Mouse (Mus musculus) limb, embryonic 13.5 days (tissue): ENCODE measurements at regions not wholly inside any gene's neighbourhood (a gene's known extent, or its start where the extent isn't known, plus 50 kb on each side); places are given as distances from the start of the nearest gene placed in this dataset.

Source experiments
- ATAC-seq: fragments of 200-750 bp; cut with Nextera tagmentation; 2 replicates; pipeline ENCODE4 v1.8.0; 2017; ENCODE audit warnings: low read depth, moderate number of reproducible peaks, moderate TSS enrichment; ENCODE audit not compliant: low FRiP score
- H3K27ac ChIP-seq: fragments of 300-500 bp; sonication (generic); 2 replicates; pipeline ENCODE4 v1.5.1; 2015; ENCODE audit warnings: inconsistent platforms, mild to moderate bottlenecking, moderate library complexity
- H3K27me3 ChIP-seq: fragments of 300-500 bp; sonication (generic); 2 replicates; pipeline ENCODE4 v1.6.1; 2015; ENCODE audit warnings: mild to moderate bottlenecking, inconsistent platforms
- H3K36me3 ChIP-seq: fragments of 300-500 bp; sonication (generic); 2 replicates; pipeline ENCODE4 v1.6.1; 2015; ENCODE audit warnings: inconsistent platforms, mild to moderate bottlenecking, moderate library complexity
- H3K4me1 ChIP-seq: fragments of 300-500 bp; sonication (generic); 2 replicates; pipeline ENCODE4 v1.6.1; 2015; ENCODE audit warnings: inconsistent platforms
- H3K4me2 ChIP-seq: fragments of 300-500 bp; sonication (generic); replicated peaks from 2 replicates; pipeline ENCODE4 v1.6.1; 2015; ENCODE audit warnings: inconsistent platforms, mild to moderate bottlenecking, moderate library complexity
- H3K4me3 ChIP-seq: fragments of 300-500 bp; sonication (generic); 2 replicates; pipeline ENCODE4 v1.5.1; 2015; ENCODE audit warnings: moderate library complexity, mild to moderate bottlenecking, inconsistent platforms
- H3K9ac ChIP-seq: fragments of 300-500 bp; sonication (generic); 2 replicates; pipeline ENCODE4 v1.6.1; 2015; ENCODE audit warnings: mild to moderate bottlenecking, inconsistent platforms
- H3K9me3 ChIP-seq: fragments of 300-500 bp; sonication (generic); 2 replicates; pipeline ENCODE4 v1.6.1; 2016; ENCODE audit warnings: inconsistent platforms
- WGBS: fragments of 180-500 bp; shearing (Covaris S2); methylation state at CpG from one replicate; pipeline ENCODE4 v1.1.7; 2015; 5-methylcytosine and 5-hydroxymethylcytosine counted together

DNA sequence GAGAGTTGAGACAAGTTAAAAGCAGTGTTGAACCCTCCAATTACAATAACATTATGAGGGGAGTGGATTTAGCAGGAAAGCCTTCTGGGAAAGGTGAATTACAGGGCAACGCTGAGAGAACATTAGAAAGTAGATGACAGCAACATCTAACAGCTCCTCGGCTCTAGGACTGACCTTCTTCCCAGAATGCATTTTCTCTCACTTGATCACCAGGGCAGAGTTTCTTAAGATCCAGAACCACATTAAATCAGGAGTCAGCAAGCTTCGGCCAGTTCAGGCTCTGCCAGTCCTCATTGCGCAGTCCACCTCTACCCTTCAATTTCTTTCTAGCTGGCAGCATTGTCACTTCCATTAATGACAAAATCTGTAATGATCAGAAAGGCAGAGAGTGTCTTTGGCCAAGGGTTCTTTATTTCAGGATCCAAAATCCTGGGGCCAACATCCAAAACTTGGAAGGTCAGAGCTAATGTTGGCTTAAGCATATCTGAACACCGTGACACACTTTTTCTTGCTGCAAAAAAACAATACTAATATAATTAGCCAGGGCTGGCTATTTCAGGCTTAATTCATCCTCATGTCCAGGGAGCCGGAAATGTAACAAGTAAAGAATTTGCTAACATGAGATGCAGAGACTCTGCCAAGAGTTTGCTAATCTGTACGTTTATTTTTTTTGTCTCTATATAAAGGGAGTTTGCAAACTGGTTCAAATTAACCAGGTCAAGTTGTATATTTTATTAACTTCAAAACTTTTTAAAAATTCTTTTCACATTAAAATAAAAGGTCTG lies 483.8 kb downstream of the Meis1 start:
- Histone ChIP-seq H3K4me3 (no peak overlapping the region), H3K27me3 (0 out of 2 replicates have a peak, but pooled peaks cover 3% of the 10 kb centered on the region), H3K9me3 (no peaks in the 10 kb centered on the region), H3K36me3 (no peaks in the 10 kb centered on the region), H3K4me2 (no peak overlapping the region), H3K9ac (no peak overlapping the region), H3K4me1 (0 out of 2 replicates have a peak, but pooled peaks cover 8% of the 10 kb centered on the region), H3K27ac (no peak overlapping the region)
- ATAC-seq: no peak
- 60% methylated on average over 7 of the region's 7 CpGs for WGBS

DNA sequence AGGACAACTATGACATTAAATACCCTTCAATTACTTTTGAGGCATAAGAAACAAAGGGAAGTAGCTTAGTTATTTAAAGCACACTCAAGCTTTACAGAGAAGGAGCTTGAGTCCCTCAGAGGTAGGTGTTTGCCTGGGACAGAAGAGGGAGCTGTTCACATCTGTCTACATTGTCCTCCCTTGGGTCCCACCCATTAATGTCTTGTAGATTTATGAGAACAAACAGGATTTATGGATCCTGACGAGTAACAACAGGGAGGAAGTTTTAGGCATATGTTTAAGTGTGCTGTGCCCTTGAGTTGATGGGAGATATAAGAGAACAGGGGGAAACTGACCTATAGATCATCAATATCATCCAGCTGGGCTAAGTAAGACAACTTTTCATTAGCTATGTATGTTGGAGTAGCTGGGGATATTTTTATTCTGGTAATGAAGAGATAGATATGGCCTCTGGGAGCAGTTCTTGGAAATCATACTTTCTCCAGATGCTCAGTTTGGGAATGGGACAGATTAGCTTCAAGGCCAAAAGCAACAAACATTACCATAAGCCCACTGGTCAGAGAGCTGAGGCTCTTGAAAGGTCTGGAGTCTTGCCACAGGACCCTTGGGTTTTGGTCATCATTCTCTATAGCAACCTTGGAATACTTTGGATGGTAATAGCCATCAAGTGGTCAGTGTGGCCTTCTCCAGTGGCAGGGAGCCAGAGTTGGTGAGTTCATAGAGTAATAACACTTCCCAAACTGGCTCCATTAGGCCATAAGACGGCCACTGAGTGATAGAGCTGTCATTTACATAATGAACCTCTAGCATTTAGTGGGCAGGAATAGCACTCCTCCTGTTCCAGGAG lies 487.3 kb downstream of the Meis1 start:
- Histone ChIP-seq H3K9ac (no peak overlapping the region), H3K9me3 (no peaks in the 10 kb centered on the region), H3K4me3 (no peak overlapping the region), H3K4me2 (no peak overlapping the region), H3K27me3 (peaks cover 8% of the 10 kb centered on the region; the same call in 1 of the 2 replicates), H3K4me1 (0 out of 2 replicates have a peak, but pooled peaks cover 8% of the 10 kb centered on the region), H3K36me3 (no peaks in the 10 kb centered on the region), H3K27ac (no peak overlapping the region)
- 40% methylated on average over 2 of the region's 2 CpGs for WGBS
- no peak for ATAC-seq

DNA sequence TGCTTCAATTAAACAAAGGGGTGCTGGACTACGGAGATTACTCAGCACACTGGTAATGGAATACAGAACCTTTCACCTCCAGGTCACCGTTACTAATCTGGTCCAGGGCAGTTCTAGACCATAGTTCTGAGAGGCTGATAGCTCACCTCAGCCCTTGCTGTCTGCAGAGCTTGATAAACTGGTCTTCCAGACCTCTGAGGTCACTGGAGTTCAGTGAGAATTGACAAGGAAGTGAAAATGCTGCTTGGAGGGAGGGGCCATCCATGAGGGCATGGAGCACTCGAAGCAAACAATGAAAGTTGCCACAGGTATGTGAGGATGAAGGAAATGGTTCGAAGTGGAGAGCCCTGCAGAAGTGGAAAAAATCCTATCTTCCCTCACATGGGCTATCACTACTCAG lies 490.2 kb downstream of the Meis1 start:
- Histone ChIP-seq H3K36me3 (no peaks in the 10 kb centered on the region), H3K4me1 (no peaks in the 10 kb centered on the region), H3K9ac (no peak overlapping the region), H3K4me3 (no peak overlapping the region), H3K9me3 (no peaks in the 10 kb centered on the region), H3K27me3 (peaks cover 5% of the 10 kb centered on the region; the same call in 1 of the 2 replicates), H3K4me2 (no peak overlapping the region), H3K27ac (no peak overlapping the region)
- no peak for ATAC-seq
- 36% methylated on average over 4 of the region's 4 CpGs for WGBS

DNA sequence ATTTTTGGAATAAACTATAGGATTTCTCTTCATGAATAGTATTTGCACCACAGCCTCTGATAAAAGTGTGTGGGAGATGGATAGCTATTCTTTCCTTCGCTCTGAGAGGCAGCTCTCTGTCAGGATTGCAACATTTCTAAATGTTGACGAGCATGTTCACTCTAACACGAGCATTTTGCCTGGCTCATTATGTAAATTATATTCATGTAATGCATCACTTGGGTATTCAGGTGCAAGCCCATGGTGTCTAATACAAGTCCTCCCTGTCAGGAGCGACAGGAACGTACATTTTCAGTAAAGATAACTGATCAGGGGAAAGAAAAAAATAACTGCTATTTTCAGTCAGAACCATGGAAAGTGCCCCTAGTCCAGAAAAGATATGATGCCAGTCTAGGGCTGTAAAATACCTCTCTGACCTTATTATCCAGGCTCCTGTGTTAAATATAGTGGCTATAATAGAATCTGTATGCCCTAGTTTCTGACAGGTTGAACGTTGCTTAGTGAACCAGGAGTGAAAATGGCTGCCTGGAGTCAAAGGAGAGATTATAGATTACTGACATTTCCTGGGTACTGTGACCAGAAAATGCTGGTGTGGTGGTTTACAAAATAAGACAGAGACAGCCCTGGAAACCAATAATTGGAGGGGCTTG lies 523.6 kb downstream of the Meis1 start:
- no peak overlapping the region for H3K9ac ChIP-seq
- WGBS: 86% methylated on average over 6 of the region's 6 CpGs
- H3K27ac ChIP-seq: no peak overlapping the region
- no peaks in the 10 kb centered on the region for H3K36me3 ChIP-seq
- no peak for ATAC-seq
- H3K27me3 ChIP-seq: no peaks in the 10 kb centered on the region
- H3K4me2 ChIP-seq: no peak overlapping the region
- H3K9me3 ChIP-seq: no peaks in the 10 kb centered on the region
- H3K4me3 ChIP-seq: no peak overlapping the region
- H3K4me1 ChIP-seq: no peaks in the 10 kb centered on the region

DNA sequence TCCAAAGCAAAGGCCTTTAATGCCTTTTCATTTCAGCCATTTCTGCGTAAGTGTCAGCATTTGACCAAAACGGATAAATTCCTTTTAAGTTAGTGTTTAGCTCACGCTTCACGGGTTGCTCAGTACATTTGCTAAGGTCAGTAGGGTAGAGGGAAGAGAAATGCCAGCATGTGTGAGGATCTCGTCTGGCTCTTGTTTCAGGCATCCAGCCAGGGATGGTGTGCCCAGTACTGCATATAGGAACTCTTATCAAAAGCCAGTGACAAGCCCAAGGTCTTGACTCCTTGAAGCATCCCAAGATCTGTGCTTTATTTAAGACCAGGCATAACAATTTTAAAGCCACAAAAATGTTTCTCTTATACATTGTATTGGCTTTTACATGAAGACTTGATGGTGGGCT lies 524.8 kb downstream of the Meis1 start:
- 76% methylated on average over 5 of the region's 5 CpGs for WGBS
- H3K9ac ChIP-seq: no peak overlapping the region
- ATAC-seq: no peak

DNA sequence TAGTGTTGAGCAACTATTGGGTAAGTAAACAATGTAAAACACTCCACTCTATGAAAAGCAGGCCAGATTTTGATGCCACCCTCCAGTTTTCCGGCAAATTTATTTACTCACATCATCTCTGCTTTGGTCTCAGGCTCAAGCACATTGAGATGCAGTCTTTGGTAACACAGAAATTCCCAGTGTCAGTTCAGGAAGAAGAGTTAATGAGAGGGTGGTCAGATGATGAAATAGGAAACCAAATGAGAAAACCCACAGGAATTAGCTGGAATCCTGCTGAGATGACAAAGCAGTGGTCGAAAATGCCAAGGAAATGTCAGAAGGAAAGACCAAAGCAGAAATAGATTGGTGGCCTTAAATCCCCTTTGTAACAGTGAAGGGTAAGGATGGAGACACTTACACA lies 525.7 kb downstream of the Meis1 start:
- ATAC-seq: no peak
- no peaks in the 10 kb centered on the region for H3K36me3 ChIP-seq
- 38% methylated on average over 2 of the region's 2 CpGs for WGBS

More for the DNA sequence above, 524.8 kb downstream of the Meis1 start:
- Histone ChIP-seq H3K4me2 (no peak overlapping the region), H3K27me3 (no peaks in the 10 kb centered on the region), H3K4me3 (no peak overlapping the region), H3K4me1 (no peaks in the 10 kb centered on the region), H3K27ac (no peak overlapping the region), H3K9me3 (no peaks in the 10 kb centered on the region), H3K36me3 (no peaks in the 10 kb centered on the region)

DNA sequence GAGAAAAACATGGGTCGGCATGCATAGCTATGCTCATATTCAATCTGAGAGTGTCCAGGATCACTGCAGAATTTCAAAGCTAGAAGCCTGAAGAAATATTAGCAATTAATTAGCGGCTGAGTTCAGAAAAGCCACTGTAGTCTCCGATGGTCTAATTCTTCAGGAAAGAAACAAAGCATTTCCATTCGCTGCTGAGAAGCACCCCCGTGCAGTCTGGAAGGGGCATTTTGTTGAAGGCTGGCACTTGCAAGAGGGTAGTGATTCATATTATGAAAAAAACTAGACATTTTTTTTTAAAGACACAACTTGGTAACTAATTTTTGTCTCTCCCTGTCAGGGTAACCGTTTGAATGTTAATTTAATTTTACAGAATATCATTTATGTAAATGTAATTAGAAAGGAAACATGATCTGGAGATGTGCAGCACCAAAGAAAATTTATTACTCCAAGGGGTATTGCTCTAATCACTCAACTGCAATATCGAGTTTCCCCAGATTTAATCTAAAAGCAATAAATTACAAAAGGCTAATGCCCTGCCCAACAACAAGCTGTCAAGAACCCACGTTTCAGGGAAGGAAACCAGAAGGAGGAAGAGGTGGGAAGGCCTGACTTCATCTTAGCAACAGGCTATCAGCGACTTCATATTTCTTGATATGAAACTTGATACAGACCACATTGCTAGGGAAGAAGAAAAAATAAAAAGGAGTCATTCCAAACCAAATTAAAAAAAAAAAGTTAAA lies 529.1 kb downstream of the Meis1 start:
- Histone ChIP-seq H3K4me1 (no peaks in the 10 kb centered on the region), H3K27ac (no peak overlapping the region), H3K4me2 (no peak overlapping the region), H3K27me3 (no peaks in the 10 kb centered on the region), H3K9ac (no peak overlapping the region), H3K36me3 (no peaks in the 10 kb centered on the region), H3K9me3 (no peaks in the 10 kb centered on the region), H3K4me3 (no peak overlapping the region)
- WGBS: 44% methylated on average over 9 of the region's 9 CpGs
- no peak for ATAC-seq

More for the DNA sequence above, 525.7 kb downstream of the Meis1 start:
- no peak overlapping the region for H3K4me3 ChIP-seq
- no peak overlapping the region for H3K4me2 ChIP-seq
- no peak overlapping the region for H3K9ac ChIP-seq
- no peaks in the 10 kb centered on the region for H3K4me1 ChIP-seq
- no peak overlapping the region for H3K27ac ChIP-seq
- H3K27me3 ChIP-seq: no peaks in the 10 kb centered on the region
- H3K9me3 ChIP-seq: no peaks in the 10 kb centered on the region

DNA sequence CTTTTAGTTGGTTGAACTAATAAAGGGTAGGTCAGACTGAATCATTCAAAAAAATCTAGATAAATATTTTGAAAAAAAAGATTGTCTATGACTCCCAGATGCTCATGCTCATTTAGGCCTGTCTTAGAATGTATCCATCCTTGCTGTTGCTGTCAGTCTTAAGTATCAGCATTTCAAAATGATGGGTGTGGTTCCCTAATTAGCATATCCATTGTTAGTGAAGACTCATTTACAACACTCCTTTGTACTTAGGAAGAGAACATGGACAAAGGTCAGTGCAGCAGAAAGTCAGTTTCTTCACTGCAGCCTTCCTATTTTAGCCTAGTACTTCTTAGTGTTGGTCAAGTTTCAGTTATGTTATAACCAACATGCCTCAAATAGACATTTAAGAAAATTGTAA lies 525.2 kb upstream of the Etaa1 start:
- Histone ChIP-seq H3K4me2 (no peak overlapping the region), H3K9me3 (no peaks in the 10 kb centered on the region), H3K27me3 (no peaks in the 10 kb centered on the region; the same call in 1 of the 2 replicates), H3K36me3 (no peaks in the 10 kb centered on the region), H3K27ac (no peak overlapping the region), H3K9ac (no peak overlapping the region), H3K4me1 (no peaks in the 10 kb centered on the region), H3K4me3 (no peak overlapping the region)
- no peak for ATAC-seq

DNA sequence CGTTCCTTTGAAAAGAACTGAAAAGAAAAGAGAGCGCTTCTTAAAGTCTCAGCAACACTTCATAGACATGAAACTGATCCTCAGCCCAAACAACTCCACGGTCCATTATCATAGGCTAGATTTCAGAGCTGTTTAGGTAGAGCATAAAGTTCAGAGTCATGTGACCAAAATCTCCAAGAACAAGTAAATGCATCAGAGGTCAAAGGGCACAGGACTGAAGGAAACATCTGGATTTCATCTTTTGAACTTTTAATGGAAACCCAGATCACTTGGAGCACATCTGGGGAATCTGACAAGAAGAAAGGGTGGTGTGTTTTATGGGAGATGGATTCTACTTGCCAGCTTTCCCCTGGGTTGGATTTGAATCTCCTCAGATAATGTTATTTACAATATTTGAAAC lies 497.6 kb upstream of the Etaa1 start:
- no peaks in the 10 kb centered on the region for H3K9me3 ChIP-seq
- no peak overlapping the region for H3K4me3 ChIP-seq
- H3K27me3 ChIP-seq: no peaks in the 10 kb centered on the region
- 37% methylated on average over 3 of the region's 3 CpGs for WGBS
- no peaks in the 10 kb centered on the region for H3K36me3 ChIP-seq
- no peak overlapping the region for H3K27ac ChIP-seq
- no peak overlapping the region for H3K9ac ChIP-seq
- no peak overlapping the region for H3K4me2 ChIP-seq
- no peaks in the 10 kb centered on the region for H3K4me1 ChIP-seq
- no peak for ATAC-seq

DNA sequence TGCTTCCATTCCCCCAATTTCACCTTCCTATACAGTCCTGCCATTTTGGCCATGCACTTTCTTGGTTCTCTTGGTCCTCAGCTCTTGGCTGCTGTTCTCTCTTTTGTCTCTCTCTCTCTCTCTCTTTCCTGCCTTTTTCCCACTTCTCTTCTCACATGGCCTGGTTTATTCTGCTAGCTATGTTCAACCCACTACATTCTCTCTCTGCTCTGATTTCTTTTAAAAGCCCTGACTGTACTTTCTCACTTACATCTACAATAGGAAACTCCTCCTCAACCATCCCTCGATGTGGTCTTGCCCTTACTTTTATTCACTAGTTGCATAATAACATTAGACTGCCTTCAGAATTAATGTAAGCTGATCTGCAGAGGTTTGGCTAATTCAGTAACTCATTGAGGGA lies 495.2 kb upstream of the Etaa1 start:
- Histone ChIP-seq H3K9ac (no peak overlapping the region), H3K9me3 (no peaks in the 10 kb centered on the region), H3K4me2 (no peak overlapping the region), H3K27me3 (no peaks in the 10 kb centered on the region), H3K27ac (no peak overlapping the region), H3K36me3 (no peaks in the 10 kb centered on the region), H3K4me1 (0 out of 2 replicates have a peak, but pooled peaks cover 2% of the 10 kb centered on the region), H3K4me3 (no peak overlapping the region)
- WGBS: 87% methylated on average over 1 of the region's 1 CpGs
- no peak for ATAC-seq

DNA sequence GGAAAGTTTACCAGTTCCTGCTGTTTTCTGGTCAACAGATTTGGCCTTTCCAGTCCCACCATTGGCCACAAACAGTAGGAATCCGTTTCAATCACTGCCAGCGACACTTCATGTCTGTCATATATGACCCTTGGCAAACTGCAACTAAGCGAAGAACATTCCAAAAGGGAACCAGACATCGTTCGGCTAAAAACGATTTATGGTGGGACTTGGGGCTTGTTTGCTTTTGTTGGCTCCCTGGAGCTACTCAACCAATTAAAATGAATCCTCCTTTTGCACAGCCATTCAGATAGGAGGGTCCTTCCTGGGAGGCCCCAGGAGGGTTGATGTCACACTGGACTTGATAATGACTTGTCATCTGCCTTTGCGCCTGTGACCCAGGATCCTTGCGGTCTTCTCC lies 490.9 kb upstream of the Etaa1 start:
- no peak overlapping the region for H3K4me2 ChIP-seq
- no peaks in the 10 kb centered on the region for H3K27me3 ChIP-seq
- 49% methylated on average over 8 of the region's 8 CpGs for WGBS
- ATAC-seq: no peak
- H3K4me1 ChIP-seq: 0 out of 2 replicates have a peak, but pooled peaks cover 2% of the 10 kb centered on the region
- H3K9me3 ChIP-seq: no peaks in the 10 kb centered on the region
- H3K27ac ChIP-seq: no peak overlapping the region
- H3K36me3 ChIP-seq: no peaks in the 10 kb centered on the region
- H3K9ac ChIP-seq: no peak overlapping the region
- no peak overlapping the region for H3K4me3 ChIP-seq
